Mouse (Mus musculus): Measurements from ENCODE around the gene Acin1.

DNA sequence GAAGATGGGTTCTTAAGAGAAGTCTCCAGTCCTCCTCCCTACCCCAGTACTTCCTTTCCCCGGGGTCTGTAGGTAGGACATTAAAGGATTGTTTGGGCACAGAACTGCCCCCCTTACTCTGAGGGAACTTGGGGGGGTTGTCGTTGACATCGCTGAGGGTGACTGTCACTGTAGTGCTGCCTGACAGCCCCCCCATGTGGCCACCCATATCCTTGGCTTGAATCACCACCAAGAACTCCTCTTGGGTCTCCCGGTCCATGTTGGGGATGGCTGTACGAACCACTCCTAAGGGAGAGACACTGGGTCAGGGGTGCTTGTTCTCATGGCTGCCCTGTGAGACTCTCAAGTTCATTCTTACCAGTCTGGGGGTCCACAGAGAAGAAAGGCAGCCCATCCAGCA is 48.5 kb downstream of the Acin1 start:
- no peak for TF ChIP-seq MYOD1 (IDR thresholded peaks at IDR 0.05; ENCODE audit: control insufficient read depth, insufficient read length, low read depth)
- no peak for TF ChIP-seq CTCF (IDR thresholded peaks at IDR 0.05; ENCODE audit: control insufficient read depth, insufficient read depth, insufficient read length)
- TF ChIP-seq CEBPB (IDR thresholded peaks at IDR 0.05; ENCODE audit: low read depth): no peak
- no peak for TF ChIP-seq FOSL1 (IDR thresholded peaks at IDR 0.05; ENCODE audit: insufficient read depth, low read length, poor library complexity, severe bottlenecking)
- TF ChIP-seq MAX (IDR thresholded peaks at IDR 0.05): no peak

Measured in C2C12 (cell line).